Mouse (Mus musculus) myocyte (in vitro differentiated cells): ENCODE data around the gene Nrp1.

Experiments used
- E2F4 ChIP-seq: IDR thresholded peaks from one replicate; pipeline ENCODE4 v1.6.1; 2011; ENCODE audit warnings: mild to moderate bottlenecking, control low read depth, moderate library complexity; ENCODE audit not compliant: insufficient read depth
- MAX ChIP-seq: IDR thresholded peaks from one replicate; pipeline ENCODE4 v1.6.1; 2011; ENCODE audit warnings: low read depth, mild to moderate bottlenecking, control low read depth
- MYOD1 ChIP-seq, 3 experiments: IDR thresholded peaks; one replicate each; pipeline ENCODE4 v1.6.1; 2011; ENCODE audit warnings: control low read depth in 2 of 3, low read depth in 2 of 3, mild to moderate bottlenecking in 2 of 3, moderate library complexity in 1 of 3; ENCODE audit not compliant: insufficient read length in 2 of 3, control insufficient read depth in 1 of 3
- MYOG ChIP-seq, 3 experiments: IDR thresholded peaks; one replicate each; pipeline ENCODE4 v1.6.1; 2011; ENCODE audit warnings: control low read depth in 2 of 3, low read depth in 2 of 3, mild to moderate bottlenecking in 2 of 3; ENCODE audit not compliant: insufficient read length in 2 of 3, control insufficient read depth in 1 of 3, insufficient read depth in 1 of 3
- POLR2A ChIP-seq: IDR thresholded peaks from one replicate; pipeline ENCODE4 v1.6.1; 2011; ENCODE audit warnings: low read depth, mild to moderate bottlenecking, control low read depth, moderate library complexity; ENCODE audit not compliant: insufficient read length
- POLR2AphosphoS2 ChIP-seq: IDR thresholded peaks from one replicate; pipeline ENCODE4 v1.6.1; 2011; ENCODE audit warnings: low read depth, control low read depth; ENCODE audit not compliant: insufficient read length
- REST ChIP-seq: IDR thresholded peaks from one replicate; pipeline ENCODE4 v1.6.1; 2011; ENCODE audit warnings: mild to moderate bottlenecking, control low read depth, moderate library complexity; ENCODE audit not compliant: insufficient read depth, insufficient read length
- TCF12 ChIP-seq: IDR thresholded peaks from one replicate; pipeline ENCODE4 v1.6.1; 2011; ENCODE audit warnings: mild to moderate bottlenecking, control low read depth; ENCODE audit not compliant: poor library complexity, insufficient read depth, severe bottlenecking
- TCF3 ChIP-seq: IDR thresholded peaks from one replicate; pipeline ENCODE4 v1.6.1; 2011; ENCODE audit warnings: low read depth, control low read depth; ENCODE audit not compliant: insufficient read length
- USF1 ChIP-seq: IDR thresholded peaks from one replicate; pipeline ENCODE4 v1.6.1; 2011; ENCODE audit warnings: low read depth, mild to moderate bottlenecking, control low read depth, moderate library complexity

- no peak for TF ChIP-seq USF1
- TF ChIP-seq POLR2A, result no peak
- TF ChIP-seq POLR2AphosphoS2, result no peak
- TF ChIP-seq TCF12, result no peak
- TF ChIP-seq MAX, result no peak
- no peak for TF ChIP-seq E2F4
- no peak for TF ChIP-seq MYOG (IDR thresholded peaks at IDR 0.05; ENCODE audit: control insufficient read depth in 1 of 3, insufficient read depth in 1 of 3, insufficient read length in 2 of 3, low read depth in 2 of 3)
- TF ChIP-seq REST, result no peak
- TF ChIP-seq MYOD1 (IDR thresholded peaks at IDR 0.05; ENCODE audit: control insufficient read depth in 1 of 3, insufficient read length in 2 of 3, low read depth in 2 of 3), result no peak
- TF ChIP-seq TCF3, result no peak
Observed at GRCm38 (mm10) chr8:128353999-128354398, 4.4 kb upstream of the Nrp1 start.
